Mouse (Mus musculus) hindbrain, embryonic 12.5 days (tissue): ENCODE results near the gene Gga1. TPM values are rescaled to one million over a fixed set of nuclear protein-coding genes. Genes with fewer than 3 reads are reported as not detected.
A peak's percentile ranks its signal among the peaks of the same experiment; 100 is the strongest.

Experiments used
- ATAC-seq: fragments of 200-750 bp; cut with Nextera tagmentation; 2 replicates; pipeline ENCODE4 v1.8.0; 2017; ENCODE audit warnings: moderate TSS enrichment; ENCODE audit not compliant: low FRiP score
- H3K27ac ChIP-seq: fragments of 300-500 bp; sonication (generic); 2 replicates; pipeline ENCODE4 v1.5.1; 2016; ENCODE audit warnings: mild to moderate bottlenecking
- H3K27me3 ChIP-seq: fragments of 300-500 bp; sonication (generic); 2 replicates; pipeline ENCODE4 v1.6.1; 2016; ENCODE audit warnings: mild to moderate bottlenecking
- H3K36me3 ChIP-seq: fragments of 300-500 bp; sonication (generic); 2 replicates; pipeline ENCODE4 v1.6.1; 2016; ENCODE audit warnings: mild to moderate bottlenecking
- H3K4me1 ChIP-seq: fragments of 300-500 bp; sonication (generic); 2 replicates; pipeline ENCODE4 v1.6.1; 2016
- H3K4me2 ChIP-seq: fragments of 300-500 bp; sonication (generic); replicated peaks from 2 replicates; pipeline ENCODE4 v1.6.1; 2016; ENCODE audit warnings: mild to moderate bottlenecking
- H3K4me3 ChIP-seq: fragments of 300-500 bp; sonication (generic); 2 replicates; pipeline ENCODE4 v1.5.1; 2016; ENCODE audit warnings: mild to moderate bottlenecking
- H3K9ac ChIP-seq: fragments of 300-500 bp; sonication (generic); 2 replicates; pipeline ENCODE4 v1.6.1; 2016; ENCODE audit warnings: mild to moderate bottlenecking, moderate library complexity
- H3K9me3 ChIP-seq: fragments of 300-500 bp; sonication (generic); replicated peaks from 2 replicates; pipeline ENCODE4 v1.6.1; 2016; ENCODE audit warnings: mild to moderate bottlenecking
- WGBS: fragments of 180-500 bp; shearing (Covaris S2); methylation state at CpG from one replicate; pipeline ENCODE4 v1.1.7; 2016; 5-methylcytosine and 5-hydroxymethylcytosine counted together
- microRNA-seq: library from miRNA; unstranded; fragments of <30 nt; microRNA quantifications from one replicate; pipeline ENCODE4, GENCODE M21; 2017
- polyA plus RNA-seq: library from polyadenylated mRNA; unstranded; fragments of >200 nt; fragmentation: Nextera tagmentation; extraction: Ambion mirVana; gene quantifications from 2 replicates; pipeline ENCODE4 v1.2.1, GENCODE M21; 2016

The Gga1 gene
- polyA plus RNA-seq, 1 experiment from 2014 or later, result 54.3 TPM

- no peak for ATAC-seq
- Histone ChIP-seq H3K4me1 (peaks cover 26% of the 10 kb centered on the region), H3K9ac (no peak overlapping the region), H3K27me3 (no peaks in the 10 kb centered on the region), H3K27ac (no peak overlapping the region), H3K4me2 (no peak overlapping the region), H3K36me3 (peaks cover 48% of the 10 kb centered on the region), H3K4me3 (no peak overlapping the region), H3K9me3 (no peaks in the 10 kb centered on the region)
- 91% methylated on average over 2 of the region's 2 CpGs for WGBS
These were observed 61.0 kb downstream of the Gga1 start for GRCm38 (mm10) chr15:78937963-78938362.

- Histone ChIP-seq H3K9ac (no peak overlapping the region), H3K9me3 (no peaks in the 10 kb centered on the region), H3K4me3 (no peak overlapping the region), H3K4me1 (peaks cover 25% of the 10 kb centered on the region), H3K36me3 (peaks cover 48% of the 10 kb centered on the region), H3K4me2 (no peak overlapping the region), H3K27me3 (no peaks in the 10 kb centered on the region), H3K27ac (no peak overlapping the region)
- 94% methylated on average over 13 of the region's 13 CpGs for WGBS
- ATAC-seq, result no peak
These were observed 63.3 kb downstream of the Gga1 start for GRCm38 (mm10) chr15:78940325-78940724.

GRCm38 (mm10) chr15:78942663-78943062, 65.7 kb downstream of the Gga1 start:
- Histone ChIP-seq H3K27me3 (no peaks in the 10 kb centered on the region), H3K4me2 (peak overlapping the region; percentile 54), H3K36me3 (peaks cover 38% of the 10 kb centered on the region), H3K4me3 (peak overlapping the region; percentile 28), H3K27ac (peak overlapping the region; percentile 60; the same call in 1 of the 2 replicates), H3K9me3 (no peaks in the 10 kb centered on the region), H3K9ac (peak overlapping the region; percentile 68), H3K4me1 (peaks cover 14% of the 10 kb centered on the region)
- ATAC-seq, result peak; percentile 70
- 3% methylated on average over 9 of the region's 9 CpGs for WGBS

Small RNAs within 50 kb of the gene (microRNA-seq; reads per million reads assigned to microRNA genes)
- gene Mir6955, result not detected

Other genes starting within 250 kb of the Gga1 start
- gene Elfn2, start 158.4 kb upstream of the Gga1 start, polyA plus RNA-seq, result 2.4 and 2.5 TPM in 2 replicates
- 51.7 and 58.0 TPM in 2 replicates for gene Mfng, start 103.7 kb upstream of the Gga1 start, polyA plus RNA-seq
- gene Card10, start 74.1 kb upstream of the Gga1 start, polyA plus RNA-seq, result 2.7 and 2.9 TPM in 2 replicates
- gene Cdc42ep1, start 34.6 kb upstream of the Gga1 start, polyA plus RNA-seq, result 15.1 and 15.6 TPM in 2 replicates
- not detected in 2 replicates for gene Lgals2, start 21.7 kb upstream of the Gga1 start, polyA plus RNA-seq
- gene Gm49510, start 22.5 kb downstream of the Gga1 start, polyA plus RNA-seq, result 0.22 and 0.61 TPM in 2 replicates
- 15.5 and 17.4 TPM in 2 replicates for gene Sh3bp1, start 22.6 kb downstream of the Gga1 start, polyA plus RNA-seq
- 48.1 and 49.0 TPM in 2 replicates for gene Pdxp, start 36.7 kb downstream of the Gga1 start, polyA plus RNA-seq
- 569 and 595 TPM in 2 replicates for gene Lgals1, start 49.5 kb downstream of the Gga1 start, polyA plus RNA-seq
- gene Nol12, start 57.7 kb downstream of the Gga1 start, polyA plus RNA-seq, result 53.8 and 60.0 TPM in 2 replicates
- gene Triobp, start 70.5 kb downstream of the Gga1 start, polyA plus RNA-seq, result 44.7 and 52.4 TPM in 2 replicates
- gene H1f0, start 151.3 kb downstream of the Gga1 start, polyA plus RNA-seq, result 456 and 488 TPM in 2 replicates
- not detected in 2 replicates for gene Galr3, start 164.7 kb downstream of the Gga1 start, polyA plus RNA-seq
- 56.8 and 60.3 TPM in 2 replicates for gene Ankrd54, start 185.7 kb downstream of the Gga1 start, polyA plus RNA-seq
- gene Eif3l, start 198.0 kb downstream of the Gga1 start, polyA plus RNA-seq, result 190 and 196 TPM in 2 replicates
- 12.4 and 16.3 TPM in 2 replicates for gene Micall1, start 231.7 kb downstream of the Gga1 start, polyA plus RNA-seq